Mouse (Mus musculus) bone marrow, adult 2 months (tissue): ENCODE measurements around the gene Sema6b.

Experiments used
- CTCF ChIP-seq: fragments of 200-500 bp; IDR thresholded peaks from 2 replicates; pipeline ENCODE4 v1.5.1; 2011; ENCODE audit warnings: low read length, control low read depth; ENCODE audit not compliant: control insufficient read depth, insufficient read depth
- POLR2A ChIP-seq: fragments of 200-500 bp; IDR thresholded peaks from 2 replicates; pipeline ENCODE4 v1.6.1; 2011; ENCODE audit warnings: low read depth, mild to moderate bottlenecking, control low read depth, low read length, borderline replicate concordance; ENCODE audit not compliant: control insufficient read depth

DNA sequence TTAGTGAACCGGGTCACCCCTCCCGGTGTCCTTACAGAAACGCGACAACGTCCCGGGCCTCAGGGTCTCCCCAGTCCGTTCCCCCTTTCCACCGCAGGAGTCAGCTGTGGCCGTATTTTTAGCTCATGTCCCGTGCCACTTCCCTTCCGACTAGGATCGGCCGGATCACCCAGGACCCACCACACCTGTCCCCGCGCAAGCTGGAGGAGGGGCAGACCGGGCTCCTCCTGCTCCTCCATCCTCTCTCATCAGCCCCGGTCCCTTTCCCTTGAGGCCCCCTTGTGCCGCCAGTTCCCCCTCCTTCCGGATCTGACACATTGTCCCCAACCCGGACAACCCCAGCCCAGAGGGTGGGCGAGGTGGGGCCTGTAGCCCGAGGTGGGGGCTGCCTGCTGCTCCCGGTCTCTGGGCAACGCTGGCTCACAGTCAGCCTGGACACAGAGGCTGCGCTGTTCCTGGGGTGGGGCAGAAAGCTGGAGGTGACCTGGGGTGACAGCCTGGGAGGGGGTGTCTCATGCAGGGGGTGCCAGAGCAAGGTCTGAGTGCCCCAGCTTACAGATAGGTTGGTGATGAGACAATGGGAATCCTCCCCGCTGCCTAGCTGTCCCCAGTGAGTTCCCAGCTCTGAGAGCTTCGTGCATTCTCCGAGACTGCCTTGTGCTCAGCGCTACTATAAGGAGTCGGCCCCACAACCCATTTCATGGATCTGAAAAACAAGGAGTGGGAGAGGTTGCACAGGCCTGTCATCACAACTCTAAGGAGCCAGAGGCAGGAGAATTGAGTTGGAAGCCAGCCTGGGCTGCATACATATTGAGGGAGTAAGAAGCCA is 8.9 kb upstream of the Sema6b start:
- TF ChIP-seq POLR2A (no peak), CTCF (no peak)
